Mouse (Mus musculus) NIH3T3 (cell line): ENCODE measurements around the gene Omp.
A peak's percentile ranks its signal among the peaks of the same experiment; 100 is the strongest.

Experiments used
- DNase-seq: peaks from one replicate; pipeline ENCODE4 v3.0.0-alpha.2; 2012; ENCODE audit warnings: low read depth

Gene Omp

DNA sequence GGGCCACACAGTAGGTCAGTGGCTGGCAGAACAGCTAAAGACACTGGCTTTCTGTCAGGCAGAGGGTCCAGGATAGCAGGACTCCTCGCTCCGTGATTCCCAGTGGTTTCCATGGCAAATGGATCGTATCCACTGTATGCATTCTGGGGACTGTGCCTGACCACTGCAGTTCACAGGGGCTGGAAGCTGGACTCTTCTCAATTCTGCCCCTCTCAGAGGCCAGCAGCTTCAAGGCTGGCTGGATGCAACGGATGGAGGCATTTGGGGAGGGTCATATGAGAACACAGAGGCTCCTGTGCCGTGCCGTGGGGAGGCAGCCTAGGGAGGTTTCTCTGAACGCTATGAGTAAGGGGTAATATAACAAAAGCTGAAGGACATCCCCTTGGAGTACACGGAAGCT is 3.1 kb downstream of the Omp start:
- DNase-seq = no peak

DNA sequence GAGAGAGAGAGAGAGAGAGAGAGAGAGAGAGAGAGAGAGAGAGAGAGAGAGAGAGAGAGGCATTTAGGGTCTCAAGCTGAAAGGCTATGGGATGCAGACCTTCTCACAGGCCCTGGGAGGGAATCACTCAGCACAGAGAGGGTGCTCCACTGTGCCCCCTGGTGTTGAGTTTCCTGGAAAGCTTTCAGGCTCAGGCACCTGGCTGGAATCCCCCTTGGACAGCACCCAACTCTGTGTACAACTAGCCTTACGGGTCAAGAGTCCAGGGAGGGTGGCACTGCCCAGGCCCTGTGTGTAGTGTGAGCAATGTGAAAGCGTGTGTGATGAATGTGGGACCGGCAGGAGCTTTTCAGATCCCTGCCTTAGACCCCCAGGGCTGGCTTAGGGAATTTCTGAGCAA is 4.1 kb downstream of the Omp start:
- peak; percentile 65 for DNase-seq

DNA sequence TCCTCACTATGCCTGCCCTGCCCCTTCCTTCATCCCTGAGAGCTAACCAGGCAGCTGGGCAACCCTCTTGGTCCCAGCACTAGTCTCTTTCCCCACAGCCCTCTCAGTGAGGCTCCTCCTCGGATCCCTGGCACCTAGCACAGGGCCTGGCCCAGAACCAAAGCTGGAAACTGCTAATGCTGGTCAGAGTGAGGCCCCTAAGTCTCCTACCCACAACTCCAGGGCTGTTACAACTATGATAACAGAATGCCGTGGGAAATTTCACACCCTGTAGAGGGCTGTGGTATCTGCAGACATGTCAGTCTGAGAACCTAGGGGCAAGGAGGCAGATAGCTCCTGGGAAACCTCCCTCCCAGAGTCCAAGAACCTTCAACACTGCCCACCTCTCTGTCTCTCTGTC is 4.7 kb downstream of the Omp start:
- peak; percentile 62 for DNase-seq

DNA sequence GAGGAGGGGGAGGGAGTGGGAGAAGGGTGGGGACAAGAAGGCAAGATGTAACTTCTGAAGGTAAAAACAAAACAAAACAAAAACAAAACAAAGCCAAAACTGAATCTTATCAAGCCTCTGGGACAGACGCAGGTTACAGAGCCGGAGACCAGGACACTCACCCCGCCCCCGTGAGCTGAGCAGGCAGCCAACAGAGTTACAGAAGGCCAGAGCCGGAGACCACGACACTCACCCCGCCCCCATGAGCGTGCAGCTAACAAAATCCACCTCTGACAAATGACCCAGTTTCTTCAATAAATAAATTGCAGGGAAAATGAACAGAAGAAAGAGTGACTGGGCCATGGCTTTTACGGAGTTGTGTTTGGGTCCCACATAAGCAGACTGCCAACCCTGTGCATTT is 6.1 kb downstream of the Omp start:
- no peak for DNase-seq

DNA sequence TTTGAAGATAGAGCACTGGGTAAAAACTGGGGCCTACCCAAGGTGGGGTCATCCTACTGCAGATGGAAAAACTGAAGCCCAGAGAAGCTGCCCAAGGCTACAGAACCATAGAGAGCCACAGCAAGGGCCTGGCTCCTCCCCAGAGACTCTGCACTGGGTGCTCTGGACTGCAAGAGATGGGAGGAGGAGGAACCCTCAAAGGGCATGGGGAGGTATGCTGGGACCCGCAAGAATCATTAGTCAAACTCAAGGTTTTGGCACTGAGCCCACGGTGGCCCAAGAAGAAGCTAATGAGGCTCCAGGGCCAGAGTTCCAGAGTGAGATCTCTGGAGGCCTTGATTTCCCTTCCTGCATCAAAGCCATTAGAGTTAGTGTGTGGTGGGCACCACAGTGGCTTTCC is 7.3 kb downstream of the Omp start:
- peak; percentile 37 for DNase-seq

DNA sequence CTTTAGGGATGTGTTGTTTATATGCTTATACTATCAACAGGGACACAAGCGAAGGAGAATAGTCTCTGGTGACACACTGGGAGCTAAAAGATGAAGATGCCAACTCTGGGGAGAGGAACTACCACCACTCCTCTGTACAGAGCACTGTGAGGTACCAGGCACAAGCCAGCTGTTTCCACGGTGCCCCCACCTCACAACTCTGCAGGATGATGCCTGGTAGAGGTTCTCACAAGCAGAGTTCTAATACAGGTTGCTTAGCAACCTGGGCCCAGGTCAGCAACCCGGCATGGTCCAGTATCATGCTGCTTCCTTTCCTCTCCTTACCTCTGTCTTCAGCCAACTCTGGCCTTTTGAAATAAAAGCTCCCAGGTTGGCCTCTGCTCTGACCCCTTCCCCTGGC is 7.7 kb downstream of the Omp start:
- no peak for DNase-seq

DNA sequence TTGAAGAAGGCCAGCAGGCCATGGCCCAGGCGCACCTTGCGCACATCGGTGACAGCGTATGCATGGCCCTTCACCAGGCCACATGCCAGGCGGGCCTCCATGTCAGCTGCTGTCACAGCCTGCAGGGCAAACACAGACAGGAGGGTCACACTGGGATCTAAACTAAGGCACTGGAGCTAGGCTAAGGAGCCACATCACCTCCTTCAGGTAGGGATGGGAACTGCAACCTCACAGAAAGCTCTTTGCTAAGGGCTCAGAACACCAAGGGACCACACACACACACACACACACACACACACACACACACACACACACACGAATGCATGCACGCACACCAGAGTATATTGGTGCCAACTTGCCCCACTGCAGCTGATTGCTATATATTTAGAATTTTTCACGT is 13.6 kb downstream of the Omp start:
- DNase-seq = peak; percentile 9

DNA sequence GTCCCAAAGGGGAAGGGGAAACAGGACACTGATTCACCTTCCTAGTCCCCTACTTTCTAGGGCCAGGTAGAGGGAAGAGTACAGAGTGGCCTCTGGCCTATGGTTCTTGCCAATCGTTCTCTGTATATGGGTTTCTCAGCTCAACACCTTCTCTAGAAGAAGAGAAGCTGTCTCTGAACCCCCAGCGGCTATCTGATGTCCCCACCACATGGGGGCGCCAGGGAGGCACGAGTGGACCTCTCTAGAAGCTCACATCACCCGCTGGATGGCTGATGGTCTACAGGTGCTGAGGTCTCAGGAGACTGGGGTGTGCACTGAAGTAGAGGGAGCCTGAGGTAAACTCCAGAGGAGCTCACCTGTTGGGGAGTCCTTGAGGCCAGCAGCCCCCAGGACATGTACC is 19.8 kb downstream of the Omp start:
- peak; percentile 55 for DNase-seq

DNA sequence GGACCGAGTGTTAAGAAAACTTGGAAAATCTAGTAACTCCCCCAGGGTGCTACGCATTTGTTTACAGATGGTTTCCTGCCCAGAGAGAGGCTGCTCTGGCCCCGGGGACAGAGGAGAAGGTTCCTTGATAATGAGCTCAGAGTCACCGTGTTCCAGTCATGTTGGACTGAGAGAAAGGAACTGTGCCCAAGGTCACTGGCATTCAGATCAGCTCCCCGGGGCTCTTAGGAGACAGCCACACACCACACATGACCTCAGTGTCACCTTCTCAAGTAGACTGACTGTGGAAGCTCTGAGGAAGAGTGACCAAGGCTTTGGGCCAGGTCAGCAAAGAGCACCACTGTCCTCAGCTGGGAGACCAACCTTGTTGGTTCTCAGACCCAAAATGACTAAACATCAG is 20.6 kb downstream of the Omp start:
- no peak for DNase-seq

DNA sequence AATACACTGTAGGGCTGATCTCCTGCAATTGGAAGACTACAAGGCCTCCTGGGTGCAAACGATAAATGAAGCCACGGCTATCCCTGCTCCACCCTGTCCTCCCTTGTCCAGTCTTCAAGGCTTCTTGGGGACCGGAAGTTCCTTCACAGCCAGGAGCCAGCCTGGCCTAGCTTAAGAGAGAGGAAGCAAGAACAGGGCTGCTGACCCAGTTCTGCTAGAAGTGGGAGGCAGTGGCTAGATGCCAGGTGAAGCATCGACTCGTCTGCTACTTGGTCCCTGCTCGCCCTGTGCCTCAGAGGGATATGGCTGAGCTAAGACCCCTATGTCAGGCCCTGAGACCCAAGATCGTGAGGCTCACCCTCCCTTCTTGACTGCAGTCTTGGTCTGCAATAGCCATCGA is 23.6 kb downstream of the Omp start:
- DNase-seq = no peak

DNA sequence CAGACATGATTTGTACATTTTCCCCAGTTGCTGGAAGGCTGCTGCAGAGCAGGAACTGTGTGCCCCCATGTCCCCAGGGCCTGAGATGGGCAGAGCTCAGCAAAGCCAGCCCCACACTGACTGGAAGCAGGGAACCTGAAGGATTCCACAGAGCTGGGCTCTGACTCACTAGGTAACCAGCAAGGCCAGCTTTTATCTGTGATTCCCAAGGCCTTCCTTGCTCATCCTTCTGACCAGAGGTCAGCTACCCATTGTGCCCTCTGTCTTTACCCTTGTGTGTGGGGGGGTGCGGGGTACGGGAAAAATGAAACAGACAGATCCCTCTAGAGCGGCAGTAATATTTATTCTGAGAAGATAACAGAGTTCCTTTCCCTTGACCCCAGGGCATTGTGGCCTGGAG is 24.1 kb downstream of the Omp start:
- no peak for DNase-seq

DNA sequence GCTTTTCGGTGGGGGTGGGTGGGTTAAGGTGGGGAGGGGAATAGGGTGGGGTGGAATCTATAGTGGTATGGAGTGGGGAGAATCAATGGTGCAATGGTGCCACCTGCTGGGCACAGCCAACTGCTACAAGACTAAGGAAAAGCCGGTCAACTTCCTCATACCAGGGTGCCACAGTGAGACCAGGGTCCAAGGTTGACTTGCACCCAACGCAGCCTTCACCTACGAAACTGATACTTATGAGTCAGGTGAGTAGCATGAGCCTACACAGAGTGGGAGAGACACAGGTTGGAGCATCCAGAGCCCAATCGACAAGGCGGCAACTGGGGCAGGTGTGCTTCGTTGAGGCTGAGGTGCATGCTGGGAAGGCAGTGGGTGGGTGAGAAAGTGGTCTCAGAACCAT is 25.0 kb downstream of the Omp start:
- DNase-seq = peak; percentile 84

DNA sequence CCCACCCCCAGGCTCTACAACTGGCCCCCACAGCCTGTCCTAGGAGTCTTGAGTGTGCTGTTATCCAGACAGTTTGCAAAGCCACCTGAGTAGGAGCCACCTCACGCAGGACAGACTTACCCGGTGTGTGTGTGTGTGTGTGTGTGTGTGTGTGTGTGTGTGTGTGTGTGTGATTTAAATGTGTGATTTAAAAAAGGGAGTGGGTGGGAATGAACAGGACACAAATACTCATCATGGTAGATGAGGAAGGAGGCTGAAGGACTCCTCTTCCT is 25.4 kb downstream of the Omp start:
- no peak for DNase-seq

DNA sequence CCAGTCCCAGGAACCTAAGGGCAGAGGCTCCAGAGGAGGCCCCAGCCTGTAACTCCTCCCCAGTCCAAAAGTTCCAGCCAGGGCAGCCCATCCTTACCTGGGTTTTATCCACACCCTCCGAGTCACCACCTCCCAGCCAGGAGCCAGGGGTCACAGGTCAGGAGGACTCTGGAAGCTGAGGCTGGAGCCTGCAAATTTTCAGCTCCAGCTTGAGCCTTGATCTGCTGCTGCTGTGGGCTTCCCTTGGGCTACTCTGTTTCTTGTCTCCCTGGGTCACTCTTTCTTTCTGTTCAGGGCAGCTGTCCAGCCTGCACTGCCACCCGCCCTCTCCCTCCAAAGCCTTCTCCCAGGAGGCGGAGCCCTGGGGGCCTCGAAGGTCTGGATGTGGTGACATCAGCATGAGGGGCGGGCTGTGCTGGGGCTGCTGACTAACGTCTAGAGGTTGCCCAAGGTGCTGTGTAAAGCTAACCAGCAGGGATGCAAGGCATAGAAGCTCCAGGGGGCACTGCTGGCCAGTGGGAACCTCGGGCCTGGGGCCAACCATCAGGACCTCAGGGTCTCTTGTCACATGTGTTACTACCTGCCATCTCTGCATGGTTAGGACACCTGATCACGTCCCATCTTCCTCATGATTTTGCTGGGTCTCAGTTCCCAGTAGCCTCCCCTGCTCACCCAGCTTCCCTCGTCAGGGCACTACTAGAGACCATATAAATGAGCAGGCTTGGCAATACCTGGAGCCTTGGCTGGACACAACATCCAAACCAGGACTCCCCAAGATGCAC is 25.9 kb downstream of the Omp start, which contains the start of gene Myo7a:
TSS of gene Myo7a (minus strand) at position 346 of the 782 bp plus-strand sequence.
- peak; percentile 84 for DNase-seq

DNA sequence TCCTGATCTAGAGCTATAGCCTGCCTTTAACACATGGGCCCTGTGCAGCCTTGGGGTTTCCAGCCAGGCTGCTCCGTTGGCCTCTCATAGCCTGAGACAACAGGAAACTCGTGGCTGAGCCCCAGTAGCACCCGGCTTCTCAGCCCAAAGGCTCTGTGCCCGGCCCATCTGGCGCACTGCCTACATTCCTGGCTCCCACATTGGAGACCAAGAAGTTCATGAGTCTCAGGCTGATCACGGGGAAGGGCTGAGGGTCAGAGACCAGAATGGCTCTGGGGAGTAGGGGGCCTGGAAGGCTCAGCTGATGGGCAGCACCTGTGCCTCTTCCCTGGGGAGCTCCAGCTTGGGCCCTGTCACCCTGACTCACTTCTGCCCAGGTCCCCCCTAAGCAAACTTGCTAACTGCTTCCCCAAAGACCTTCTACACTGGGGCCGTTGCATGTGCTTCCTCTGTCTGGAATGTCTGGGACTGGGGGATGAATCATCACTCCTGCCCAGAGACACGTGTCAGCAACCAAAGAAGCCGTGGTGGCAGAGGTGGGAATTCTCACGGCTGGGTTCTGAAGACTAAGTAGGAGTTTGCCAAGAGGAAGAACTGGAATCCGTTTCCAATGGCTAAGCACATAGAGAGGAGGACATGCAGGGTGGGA is 28.2 kb downstream of the Omp start:
- DNase-seq = peak; percentile 90

DNA sequence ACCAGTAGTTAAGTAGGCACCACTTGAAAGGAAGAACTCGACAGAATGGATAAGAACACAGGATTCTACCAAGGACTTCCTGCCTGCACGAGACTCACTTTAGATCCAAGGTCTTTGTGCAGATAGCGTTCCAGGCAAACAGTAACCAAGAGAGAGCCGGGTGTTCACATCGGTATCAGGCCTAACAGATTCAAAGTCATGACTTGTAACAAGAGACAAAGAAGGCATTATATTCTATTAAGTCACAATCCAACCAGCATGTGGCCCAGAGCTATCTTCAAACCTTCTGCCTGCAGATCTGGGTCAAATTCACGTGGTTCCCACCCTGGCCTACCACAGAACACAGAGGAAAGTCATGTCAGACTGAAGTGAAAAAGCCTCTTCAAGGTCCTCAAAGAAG is 30.6 kb downstream of the Omp start:
- DNase-seq = no peak

DNA sequence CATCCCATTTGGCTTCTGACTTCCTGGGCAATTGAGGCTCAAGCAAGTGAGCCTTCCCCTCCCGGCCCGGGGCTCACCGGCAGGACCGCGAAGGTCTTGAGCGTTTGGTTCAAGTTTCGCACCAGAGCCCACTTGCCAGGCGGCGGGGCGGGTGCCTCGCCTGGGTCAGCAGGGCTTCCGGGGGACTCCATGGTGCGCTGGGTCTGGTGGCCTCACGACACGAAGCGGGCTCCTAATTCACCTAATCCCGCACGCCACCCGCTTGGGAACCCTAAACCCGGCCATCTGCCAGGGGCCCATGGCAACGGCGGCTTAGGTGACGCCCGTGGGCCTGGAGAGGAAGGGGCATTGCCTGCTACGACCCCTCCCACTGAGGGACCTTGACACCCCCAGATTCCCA is 34.1 kb downstream of the Omp start:
- DNase-seq = no peak

DNA sequence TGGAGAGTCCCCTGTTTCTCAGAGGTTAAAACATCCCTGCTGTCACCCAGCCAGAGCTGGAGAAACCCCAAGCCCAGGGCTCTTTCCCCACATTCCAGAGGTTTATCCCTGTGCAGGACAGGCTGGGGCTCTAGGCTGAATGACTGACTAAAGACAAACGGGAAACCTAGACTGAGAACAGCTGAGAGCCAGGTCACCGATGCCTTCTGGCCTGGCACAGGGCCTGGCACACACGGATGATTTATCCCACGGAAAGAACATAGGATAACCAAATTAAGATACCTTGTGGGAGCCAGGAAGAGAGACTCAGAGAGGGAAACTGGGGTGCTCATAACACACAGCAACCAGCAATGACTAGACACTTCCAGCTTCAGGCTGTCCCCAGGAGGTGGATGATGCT is 35.5 kb downstream of the Omp start:
- DNase-seq = peak; percentile 20

DNA sequence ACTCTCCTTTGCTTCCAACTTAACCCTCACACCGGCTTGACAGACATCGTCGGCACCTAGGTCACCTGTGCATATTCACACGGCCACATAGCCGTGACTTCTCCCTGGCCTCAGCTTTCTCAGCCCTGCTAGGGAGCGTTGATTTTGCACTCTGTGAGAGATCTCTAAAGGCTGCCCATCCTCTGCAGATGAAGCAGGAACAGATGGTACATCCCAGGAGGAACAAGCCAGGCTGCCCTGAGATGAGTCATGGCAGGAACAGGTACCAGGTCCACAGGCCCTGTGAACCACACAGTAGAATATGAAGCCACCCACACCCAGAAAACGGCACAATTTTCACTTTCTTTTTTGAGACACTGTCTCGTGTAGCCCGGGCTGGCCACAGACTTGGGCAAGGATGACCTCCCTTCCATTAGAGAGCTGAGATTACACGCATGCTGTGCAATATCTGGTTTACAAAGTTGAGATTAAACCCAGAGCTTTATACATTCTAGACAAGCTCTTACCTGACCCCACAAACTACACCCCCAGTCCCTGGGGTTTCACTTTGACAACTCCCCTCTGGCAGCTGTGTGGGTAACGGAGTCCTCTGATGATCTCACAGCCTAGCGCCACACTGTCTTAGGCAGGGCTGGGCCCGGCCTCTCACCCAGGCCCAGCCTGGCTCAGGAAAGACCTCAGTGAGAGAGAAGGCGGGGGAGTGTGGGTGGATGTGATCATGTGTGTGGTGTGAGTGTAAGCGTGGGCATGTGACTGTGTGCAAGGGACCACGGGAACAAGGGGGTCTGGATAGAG is 36.5 kb downstream of the Omp start:
- DNase-seq = peak; percentile 34

DNA sequence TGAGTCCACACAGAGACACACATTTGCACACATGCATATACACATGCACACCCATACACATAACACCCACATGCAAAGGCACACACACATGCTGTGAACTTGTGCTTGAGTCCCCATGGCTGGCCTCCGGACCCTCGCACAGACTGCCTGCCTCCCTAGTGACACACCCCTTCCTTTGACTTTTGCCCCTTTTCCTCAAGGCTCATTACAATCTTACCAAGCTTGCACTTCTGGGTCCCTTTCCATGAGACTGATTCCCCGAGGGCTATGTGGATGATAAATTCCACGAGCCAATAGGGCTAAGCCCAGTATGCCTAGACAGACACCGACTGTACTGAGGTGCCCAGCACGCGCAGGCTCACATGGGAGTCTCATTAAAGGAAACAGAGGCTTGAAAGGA is 39.0 kb downstream of the Omp start:
- DNase-seq = no peak

DNA sequence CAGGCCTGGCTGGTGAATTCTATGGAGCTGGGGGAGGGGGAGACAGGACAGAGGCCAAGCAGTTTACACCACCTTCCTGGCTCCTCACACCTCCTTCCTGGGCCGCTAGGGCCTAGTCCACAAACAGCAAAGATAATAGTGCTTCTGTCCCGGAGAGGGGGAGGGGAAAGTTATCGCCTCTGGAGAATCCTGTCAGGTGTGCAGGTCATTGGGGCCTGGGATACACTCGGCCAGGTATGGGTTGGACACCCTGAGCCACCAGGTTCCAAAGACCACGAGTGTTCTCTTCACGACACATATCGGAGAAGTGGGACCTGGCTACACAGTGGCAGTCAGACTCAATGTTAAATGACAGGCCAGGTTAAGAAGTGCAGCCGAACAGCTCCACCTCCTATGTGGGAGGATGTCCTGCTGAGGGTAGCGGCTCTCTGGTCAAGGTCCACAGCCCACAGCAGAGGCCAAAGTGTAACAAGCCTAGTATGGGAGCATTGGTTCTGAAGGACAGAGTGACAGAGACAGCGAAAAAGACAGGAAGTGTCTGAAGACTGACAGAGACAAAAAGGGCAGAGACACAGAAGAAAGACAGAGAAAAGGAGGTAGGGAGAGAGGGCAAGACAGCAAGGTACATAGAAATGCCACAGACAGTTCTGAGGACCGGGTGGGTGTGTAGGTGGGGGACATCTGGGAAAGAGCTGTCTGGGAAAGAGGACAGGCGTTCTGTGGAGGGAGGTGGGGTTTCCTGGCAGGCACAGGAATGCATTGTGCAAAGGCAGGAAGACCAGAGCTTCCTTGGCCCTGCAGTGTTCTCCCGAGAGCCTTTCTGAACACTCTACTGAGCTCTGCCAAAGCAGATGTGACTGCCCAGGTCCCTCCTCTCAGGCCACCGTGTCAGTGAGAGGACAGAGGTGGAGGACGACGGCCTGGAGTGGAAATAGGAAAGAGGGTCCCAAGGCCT is 40.5 kb downstream of the Omp start:
- DNase-seq = no peak

DNA sequence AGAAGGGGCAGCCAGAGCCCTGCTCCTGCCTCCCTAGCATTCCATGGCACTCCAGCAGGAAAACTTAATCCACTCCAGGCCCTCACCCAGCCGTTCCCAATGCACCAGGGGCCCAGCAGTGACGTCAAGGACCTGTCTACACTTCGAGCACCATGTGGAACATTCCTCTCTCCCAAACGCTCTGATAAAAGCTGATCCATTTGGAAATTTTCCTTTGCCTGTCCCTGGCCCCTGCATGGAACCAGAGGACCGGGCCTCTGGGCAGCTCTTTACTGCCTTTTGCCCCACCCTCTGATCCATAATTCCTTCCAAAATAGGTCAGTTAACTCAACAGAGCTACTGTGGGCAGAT is 41.4 kb downstream of the Omp start:
- DNase-seq = peak; percentile 69
